Mouse (Mus musculus) kidney, adult 2 months (tissue): ENCODE measurements at regions not wholly inside any gene's neighbourhood (a gene's known extent, or its start where the extent isn't known, plus 50 kb on each side); places are given as distances from the start of the nearest gene placed in this dataset.

Source experiments
- CTCF ChIP-seq: fragments of 200-500 bp; conservative IDR thresholded peaks from 2 replicates; pipeline ENCODE4 v1.5.1; 2011; ENCODE audit warnings: low read depth, mild to moderate bottlenecking, control low read depth, low read length, moderate library complexity, mixed read lengths; ENCODE audit not compliant: insufficient read depth, insufficient read length
- POLR2A ChIP-seq: fragments of 200-500 bp; IDR thresholded peaks from one replicate; pipeline ENCODE4 v1.6.1; 2011; ENCODE audit warnings: low read depth, low read length, control low read depth

DNA sequence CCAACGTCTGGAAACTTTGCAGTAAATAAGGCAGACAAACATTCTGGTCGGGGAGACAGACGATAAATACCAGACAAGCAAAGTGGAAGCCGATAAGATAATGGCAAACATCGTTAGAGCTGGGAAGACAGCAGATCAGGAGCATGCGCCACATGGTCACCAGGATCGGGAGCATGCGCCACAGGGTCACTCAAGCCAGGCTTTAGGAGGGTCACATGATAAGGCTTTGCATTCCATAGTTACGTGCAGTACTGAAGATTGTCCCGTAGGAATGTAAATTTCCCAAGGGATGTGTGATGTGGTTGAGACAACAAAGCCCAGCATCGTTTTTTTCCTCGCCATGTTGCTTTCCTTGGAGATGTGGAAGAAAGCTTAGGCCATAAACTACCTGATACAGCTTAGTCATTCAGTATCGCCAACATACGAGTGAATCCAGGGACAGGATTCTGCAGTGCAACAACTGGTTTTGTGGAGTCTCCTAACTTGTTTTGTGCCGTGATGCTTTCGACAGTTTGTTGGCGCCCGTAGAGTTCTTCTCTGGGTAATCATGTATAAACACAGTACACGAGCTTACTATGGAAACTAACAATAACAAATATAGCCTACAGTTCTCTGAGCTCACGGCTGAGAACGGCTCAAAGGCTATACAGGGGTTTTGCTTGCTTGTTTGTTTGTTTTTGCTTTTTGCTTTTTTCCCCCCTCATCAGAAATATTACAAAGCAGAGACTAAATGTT is 133.9 kb downstream of the Ndfip2 start:
- TF ChIP-seq CTCF (no peak), POLR2A (no peak)
